Mouse (Mus musculus) thymus, adult 2 months (tissue): ENCODE data around the gene Eid3. TPM values are rescaled to one million over a fixed set of nuclear protein-coding genes. Genes with fewer than 3 reads are reported as not detected.

Source experiments
- DNase-seq: peaks from one replicate; pipeline ENCODE4 v3.0.0; 2021
- H3K27ac ChIP-seq: fragments of 200-500 bp; 2 replicates; pipeline ENCODE4 v1.5.1; 2012; ENCODE audit warnings: low read length, control low read depth; ENCODE audit not compliant: control insufficient read depth, insufficient read depth
- H3K27me3 ChIP-seq: fragments of 200-500 bp; 2 replicates; pipeline ENCODE4 v1.6.1; 2012; ENCODE audit warnings: mild to moderate bottlenecking, low read length, moderate library complexity, mixed read lengths; ENCODE audit not compliant: control insufficient read depth, insufficient read depth
- H3K36me3 ChIP-seq: fragments of 200-500 bp; 2 replicates; pipeline ENCODE4 v1.6.1; 2012; ENCODE audit warnings: mild to moderate bottlenecking, low read length, moderate library complexity; ENCODE audit not compliant: control insufficient read depth, insufficient read depth
- H3K4me1 ChIP-seq: fragments of 200-500 bp; replicated peaks from 2 replicates; pipeline ENCODE4 v1.6.1; 2012; ENCODE audit warnings: low read length; ENCODE audit not compliant: control insufficient read depth, insufficient read depth
- H3K4me3 ChIP-seq: fragments of 200-500 bp; 2 replicates; pipeline ENCODE4 v1.5.1; 2012; ENCODE audit warnings: mild to moderate bottlenecking, low read length, control low read depth, moderate library complexity; ENCODE audit not compliant: control insufficient read depth, insufficient read depth
- CTCF ChIP-seq: fragments of 200-500 bp; IDR thresholded peaks from 2 replicates; pipeline ENCODE4 v1.5.1; 2012; ENCODE audit warnings: mild to moderate bottlenecking, control low read depth, low read length, moderate library complexity, borderline replicate concordance; ENCODE audit not compliant: control insufficient read depth, poor library complexity, insufficient read depth; ENCODE audit errors: extremely low read depth
- POLR2A ChIP-seq: fragments of 200-500 bp; IDR thresholded peaks from 2 replicates; pipeline ENCODE4 v1.6.1; 2012; ENCODE audit warnings: mild to moderate bottlenecking, low read length, control low read depth, moderate library complexity; ENCODE audit not compliant: control insufficient read depth, poor library complexity, insufficient read depth; ENCODE audit errors: extremely low read depth
- WGBS: fragments of 180-500 bp; shearing (Covaris S2); methylation state at CpG from one replicate; pipeline ENCODE4 v1.1.7; 2018; 5-methylcytosine and 5-hydroxymethylcytosine counted together
- polyA plus RNA-seq: library from polyadenylated mRNA; depleted of rRNA; stranded (reverse); fragments of >200 nt; gene quantifications from 2 replicates; pipeline ENCODE4 v1.2.3, GENCODE M21; 2012

Eid3 gene
- polyA plus RNA-seq, 1 experiment = 0.46 TPM

DNA sequence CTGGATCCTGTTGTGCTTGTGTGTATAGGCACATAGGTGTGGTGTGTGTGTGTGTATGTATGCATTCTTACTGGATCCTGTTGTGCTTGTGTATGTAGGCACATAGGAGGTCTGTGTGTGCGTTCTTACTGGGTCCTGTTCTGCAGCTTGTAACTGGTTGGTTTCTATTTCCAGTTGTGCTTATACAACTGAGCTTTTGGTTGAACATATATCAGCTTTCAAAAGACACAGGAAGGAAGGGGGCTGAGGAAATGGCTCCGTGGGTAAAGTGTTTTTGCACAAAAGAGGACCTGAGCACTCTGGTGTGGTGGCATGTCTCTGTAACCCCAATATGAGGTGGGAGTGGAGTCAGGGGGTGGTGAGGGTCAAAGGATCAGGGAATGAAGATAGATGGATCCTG lies 24.5 kb downstream of the Eid3 start:
- 6% methylated on average over 2 of the region's 2 CpGs for WGBS
- no peaks in the 10 kb centered on the region; the same call in 1 of the 2 replicates for H3K27me3 ChIP-seq
- TF ChIP-seq CTCF (no peak), POLR2A (no peak)
- peaks cover 13% of the 10 kb centered on the region for H3K36me3 ChIP-seq
- H3K4me1 ChIP-seq = peaks cover 47% of the 10 kb centered on the region
- H3K27ac ChIP-seq = peak overlapping the region; percentile 83
- no peak overlapping the region for H3K4me3 ChIP-seq
- DNase-seq = no peak

DNA sequence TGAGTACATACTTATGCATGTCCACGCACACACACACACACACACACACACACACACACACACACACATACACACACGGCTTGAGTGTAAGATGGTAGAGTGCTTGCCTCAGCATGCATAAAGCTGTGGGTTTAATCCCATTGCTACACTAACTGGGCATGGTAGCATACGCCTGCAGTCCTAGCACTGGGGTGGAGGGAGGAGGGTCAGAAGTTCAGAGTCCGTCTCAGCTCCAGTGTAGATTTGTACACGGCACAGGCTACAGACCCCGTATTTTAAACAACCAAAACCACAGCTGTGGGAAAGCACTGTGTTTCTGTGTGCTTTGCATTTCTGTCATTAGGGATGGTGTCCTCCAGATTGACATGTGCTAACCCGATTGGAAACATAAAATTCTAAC lies 25.0 kb downstream of the Eid3 start:
- TF ChIP-seq POLR2A (no peak), CTCF (no peak)
- Histone ChIP-seq H3K4me3 (no peak overlapping the region), H3K36me3 (peaks cover 13% of the 10 kb centered on the region), H3K4me1 (peaks cover 47% of the 10 kb centered on the region), H3K27me3 (no peaks in the 10 kb centered on the region; the same call in 1 of the 2 replicates), H3K27ac (peak overlapping the region; percentile 82)
- no peak for DNase-seq
- WGBS = 56% methylated on average over 7 of the region's 7 CpGs

DNA sequence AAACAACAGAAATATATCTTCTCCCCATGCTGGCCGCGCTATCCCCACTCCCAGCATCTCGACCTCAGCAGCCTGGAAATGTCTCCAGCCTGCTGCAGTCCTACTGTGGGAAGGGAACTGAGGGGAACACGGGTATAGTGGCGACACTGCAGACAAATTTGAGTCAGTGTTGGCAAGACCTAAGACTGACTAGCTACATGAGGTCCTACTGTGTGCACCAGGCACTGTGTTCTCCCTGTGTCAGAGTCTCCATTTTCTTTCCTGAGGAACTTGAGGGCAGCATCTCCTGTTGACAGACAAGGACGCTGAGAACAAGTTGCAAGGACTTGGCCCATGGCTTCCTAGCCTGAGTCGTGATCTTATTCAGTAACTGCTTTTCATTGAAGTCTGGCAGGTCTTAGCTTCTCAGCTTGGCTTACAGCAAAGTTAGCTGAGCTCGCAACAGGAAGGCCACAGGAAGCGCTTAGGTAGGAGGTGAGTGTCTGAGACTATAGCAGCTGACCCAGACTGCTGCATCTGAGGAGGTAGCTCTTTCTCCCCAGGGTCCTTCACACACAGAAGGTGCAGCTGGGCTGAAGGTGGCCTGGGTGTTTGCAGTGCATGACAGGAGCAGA lies 26.1 kb downstream of the Eid3 start:
- no peak for TF ChIP-seq POLR2A
- TF ChIP-seq CTCF = no peak
- Histone ChIP-seq H3K4me3 (no peak overlapping the region), H3K27ac (peak overlapping the region; percentile 30; the same call in 1 of the 2 replicates), H3K36me3 (peaks cover 11% of the 10 kb centered on the region), H3K4me1 (peaks cover 42% of the 10 kb centered on the region), H3K27me3 (no peaks in the 10 kb centered on the region; the same call in 1 of the 2 replicates)
- no peak for DNase-seq
- 73% methylated on average over 9 of the region's 9 CpGs for WGBS

DNA sequence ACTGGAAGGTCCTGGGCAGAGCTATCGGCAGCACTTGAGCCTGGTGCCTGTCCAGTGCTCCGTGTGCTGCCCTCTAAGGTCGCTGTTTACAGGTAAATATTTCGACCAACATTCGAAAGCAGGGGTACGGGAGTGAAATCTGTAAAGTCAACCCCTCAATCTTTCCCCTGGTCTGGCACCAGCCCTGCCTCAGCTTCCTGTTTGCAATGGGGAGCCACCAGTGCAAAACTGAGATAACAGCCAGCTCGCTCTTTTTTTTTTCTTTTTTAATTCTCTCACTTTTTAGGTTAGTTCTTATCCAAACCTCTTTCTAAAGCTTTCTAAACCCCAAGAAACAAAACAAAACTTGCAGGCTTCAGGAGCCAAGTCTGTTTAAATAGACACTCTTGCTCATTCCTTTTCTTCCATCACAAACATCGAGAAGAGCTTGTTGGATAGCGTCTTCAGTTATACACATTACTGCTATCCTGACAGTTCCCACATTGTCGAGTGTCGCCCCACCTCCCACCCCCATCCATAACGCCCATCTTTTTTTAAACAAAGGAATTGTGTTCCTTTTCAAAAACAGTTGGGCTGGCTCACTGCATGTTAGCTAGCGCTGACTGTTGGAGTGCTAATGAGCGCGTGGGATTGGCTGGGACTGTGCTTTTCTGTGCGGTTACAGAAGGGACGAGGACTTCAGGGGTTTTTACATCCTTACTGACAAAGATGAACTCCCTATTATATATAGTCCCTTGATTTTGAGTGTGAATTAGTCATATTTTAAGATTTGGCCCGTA lies 27.6 kb downstream of the Eid3 start:
- DNase-seq = no peak
- Histone ChIP-seq H3K27ac (peak overlapping the region; percentile 10; the same call in 1 of the 2 replicates), H3K4me3 (no peak overlapping the region), H3K4me1 (peaks cover 42% of the 10 kb centered on the region), H3K27me3 (no peaks in the 10 kb centered on the region; the same call in 1 of the 2 replicates), H3K36me3 (peaks cover 5% of the 10 kb centered on the region)
- WGBS = 66% methylated on average over 18 of the region's 18 CpGs
- TF ChIP-seq CTCF = no peak
- no peak for TF ChIP-seq POLR2A

DNA sequence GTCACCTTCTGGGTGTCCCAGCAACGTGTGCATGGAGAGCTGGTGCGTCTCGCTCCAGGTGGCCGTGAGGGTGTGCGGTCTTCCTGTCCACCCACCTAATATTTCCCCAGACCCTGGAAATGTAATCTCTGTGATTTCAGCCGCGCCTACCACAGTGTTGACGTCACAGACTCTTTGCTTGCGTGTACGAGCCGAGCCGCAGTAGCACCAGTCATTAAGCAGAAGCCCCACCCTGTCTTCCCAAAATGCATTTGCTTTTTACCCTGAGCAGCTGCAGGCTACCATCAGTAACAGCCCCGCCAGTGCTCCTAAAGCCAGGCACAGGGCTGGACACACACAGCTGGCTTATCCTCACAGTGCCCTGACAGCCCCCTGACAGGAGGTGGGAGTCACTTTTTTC lies 31.5 kb downstream of the Eid3 start:
- Histone ChIP-seq H3K27me3 (no peaks in the 10 kb centered on the region; the same call in 1 of the 2 replicates), H3K4me1 (peaks cover 28% of the 10 kb centered on the region), H3K27ac (no peak overlapping the region), H3K4me3 (no peak overlapping the region), H3K36me3 (peaks cover 5% of the 10 kb centered on the region)
- DNase-seq = no peak
- WGBS = 96% methylated on average over 13 of the region's 13 CpGs
- no peak for TF ChIP-seq CTCF
- TF ChIP-seq POLR2A = no peak

DNA sequence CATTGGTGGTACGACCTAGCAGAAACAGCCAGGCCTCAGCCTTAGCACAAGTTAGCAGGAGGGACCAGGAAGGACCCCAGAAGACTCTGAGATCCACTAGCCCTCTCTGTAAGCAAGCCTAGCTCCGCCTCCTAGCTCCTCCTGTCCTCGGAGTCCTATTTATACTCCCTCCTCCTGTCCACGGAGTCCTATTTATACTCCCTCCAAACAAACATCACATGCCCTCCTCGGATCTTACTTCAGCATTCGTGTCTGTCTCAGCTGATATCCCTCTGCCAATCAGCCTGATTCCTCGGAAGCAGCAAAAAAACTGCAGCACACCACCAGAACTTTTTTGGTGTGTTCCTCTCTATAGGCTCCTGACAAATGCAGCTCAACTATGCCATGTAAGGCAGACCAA lies 32.5 kb downstream of the Eid3 start:
- Histone ChIP-seq H3K27ac (no peak overlapping the region), H3K4me3 (no peak overlapping the region), H3K4me1 (peaks cover 20% of the 10 kb centered on the region), H3K27me3 (no peaks in the 10 kb centered on the region; the same call in 1 of the 2 replicates), H3K36me3 (peaks cover 5% of the 10 kb centered on the region)
- no peak for TF ChIP-seq CTCF
- TF ChIP-seq POLR2A = no peak
- DNase-seq = no peak
- 93% methylated on average over 7 of the region's 7 CpGs for WGBS
